Mouse (Mus musculus): ENCODE results near the gene Mars. TPM values are rescaled to one million over a fixed set of nuclear protein-coding genes. Genes with fewer than 3 reads are reported as not detected.
"Not testable (repeated sequence)": the region's sequence is repeated elsewhere in the genome, so short reads cannot be mapped to it uniquely, and the experiment has no call there.

The Mars gene
- polyA plus RNA-seq, 1 experiment from 2014 or later, result 115 TPM

- no peaks in the 10 kb centered on the region for H3K36me3 ChIP-seq
- no peak overlapping the region for H3K9ac ChIP-seq
- no peak overlapping the region for H3K27ac ChIP-seq (replicated peaks)
- peaks cover 22% of the 10 kb centered on the region for H3K27me3 ChIP-seq
- 78% methylated on average over 7 of the region's 7 CpGs for WGBS
- H3K4me2 ChIP-seq, result no peak overlapping the region
- no peaks in the 10 kb centered on the region for H3K9me3 ChIP-seq
- ATAC-seq (ENCODE audit: low FRiP score, low read depth), result no peak
- H3K4me3 ChIP-seq, result no peak overlapping the region
- no peaks in the 10 kb centered on the region for H3K4me1 ChIP-seq (replicated peaks)
Observed at GRCm38 (mm10) chr10:127319969-127320368, 8.4 kb upstream of the Mars start.

GRCm38 (mm10) chr10:127318009-127318408, 6.4 kb upstream of the Mars start:
- no peak overlapping the region for H3K9ac ChIP-seq
- H3K9me3 ChIP-seq, result no peaks in the 10 kb centered on the region
- ATAC-seq (ENCODE audit: low FRiP score, low read depth), result no peak
- H3K36me3 ChIP-seq, result no peaks in the 10 kb centered on the region
- no peak overlapping the region for H3K4me3 ChIP-seq
- H3K4me2 ChIP-seq, result no peak overlapping the region
- H3K4me1 ChIP-seq (replicated peaks), result no peaks in the 10 kb centered on the region
- H3K27me3 ChIP-seq, result peaks cover 4% of the 10 kb centered on the region; the same call in 1 of the 2 replicates
- 50% methylated on average over 4 of the region's 4 CpGs for WGBS
- H3K27ac ChIP-seq (replicated peaks), result no peak overlapping the region

- Histone ChIP-seq H3K9me3 (no peaks in the 10 kb centered on the region), H3K4me2 (no peak overlapping the region), H3K27ac (replicated peaks) (no peak overlapping the region), H3K4me1 (replicated peaks) (peaks cover 4% of the 10 kb centered on the region; the same call in 1 of the 2 replicates), H3K9ac (no peak overlapping the region), H3K27me3 (no peaks in the 10 kb centered on the region), H3K36me3 (no peaks in the 10 kb centered on the region), H3K4me3 (no peak overlapping the region)
- WGBS, result 89% methylated on average over 2 of the region's 2 CpGs
- ATAC-seq (ENCODE audit: low FRiP score, low read depth), result no peak
Observed at GRCm38 (mm10) chr10:127317277-127317676, 5.7 kb upstream of the Mars start.

GRCm38 (mm10) chr10:127314950-127315349, 3.4 kb upstream of the Mars start:
- not testable (repeated sequence) for H3K4me2 ChIP-seq; H3K9me3 ChIP-seq; H3K27ac ChIP-seq (replicated peaks); H3K27me3 ChIP-seq; H3K4me3 ChIP-seq; H3K9ac ChIP-seq; ATAC-seq (ENCODE audit: low FRiP score, low read depth); H3K36me3 ChIP-seq
- H3K4me1 ChIP-seq (replicated peaks), result peaks cover 19% of the 10 kb centered on the region
- 74% methylated on average over 1 of the region's 1 CpGs for WGBS

GRCm38 (mm10) chr10:127313516-127313915, 1.9 kb upstream of the Mars start:
- not testable (repeated sequence) for H3K9ac ChIP-seq; H3K27ac ChIP-seq (replicated peaks); H3K36me3 ChIP-seq; H3K4me2 ChIP-seq; H3K4me3 ChIP-seq; H3K9me3 ChIP-seq; ATAC-seq (ENCODE audit: low FRiP score, low read depth); H3K27me3 ChIP-seq
- 90% methylated on average over 5 of the region's 5 CpGs for WGBS
- peaks cover 20% of the 10 kb centered on the region for H3K4me1 ChIP-seq (replicated peaks)

GRCm38 (mm10) chr10:127312858-127313257, 1.3 kb upstream of the Mars start:
- Histone ChIP-seq H3K9me3 (no peaks in the 10 kb centered on the region), H3K4me2 (no peak overlapping the region), H3K27ac (replicated peaks) (no peak overlapping the region), H3K4me3 (no peak overlapping the region), H3K9ac (no peak overlapping the region), H3K36me3 (peaks cover 7% of the 10 kb centered on the region), H3K27me3 (no peaks in the 10 kb centered on the region), H3K4me1 (replicated peaks) (peaks cover 20% of the 10 kb centered on the region)
- 85% methylated on average over 4 of the region's 4 CpGs for WGBS
- ATAC-seq (ENCODE audit: low FRiP score, low read depth), result no peak

- Histone ChIP-seq H3K4me2 (peak overlapping the region; percentile 81), H3K36me3 (peaks cover 12% of the 10 kb centered on the region), H3K27me3 (no peaks in the 10 kb centered on the region), H3K4me1 (replicated peaks) (peaks cover 20% of the 10 kb centered on the region), H3K9ac (peak overlapping the region; percentile 92), H3K4me3 (peak overlapping the region; percentile 91), H3K27ac (replicated peaks) (peak overlapping the region; percentile 78), H3K9me3 (no peaks in the 10 kb centered on the region)
- ATAC-seq (ENCODE audit: low FRiP score, low read depth), result 0 out of 2 replicates have a peak, but pooled peaks have one; percentile 10
- WGBS, result 3% methylated on average over 4 of the region's 4 CpGs
Observed at GRCm38 (mm10) chr10:127312356-127312676, 730 bp upstream of the Mars start.

- Histone ChIP-seq H3K9me3 (no peaks in the 10 kb centered on the region), H3K4me2 (peak overlapping the region; percentile 81), H3K9ac (peak overlapping the region; percentile 92), H3K36me3 (peaks cover 24% of the 10 kb centered on the region), H3K4me3 (peak overlapping the region; percentile 91), H3K4me1 (replicated peaks) (peaks cover 20% of the 10 kb centered on the region), H3K27ac (replicated peaks) (peak overlapping the region; percentile 78), H3K27me3 (no peaks in the 10 kb centered on the region)
- peak; percentile 58 for ATAC-seq (ENCODE audit: low FRiP score, low read depth)
- WGBS, result 39% methylated on average over 23 of the region's 23 CpGs
Observed at GRCm38 (mm10) chr10:127310523-127311475, 787 bp downstream of the Mars start.

- peaks cover 41% of the 10 kb centered on the region for H3K36me3 ChIP-seq
- H3K27me3 ChIP-seq; H3K9ac ChIP-seq; H3K9me3 ChIP-seq; H3K4me2 ChIP-seq; H3K27ac ChIP-seq (replicated peaks); H3K4me3 ChIP-seq; ATAC-seq (ENCODE audit: low FRiP score, low read depth): not testable (repeated sequence)
- 86% methylated on average over 3 of the region's 3 CpGs for WGBS
- H3K4me1 ChIP-seq (replicated peaks), result peaks cover 20% of the 10 kb centered on the region
Observed at GRCm38 (mm10) chr10:127309167-127309566, 2.4 kb downstream of the Mars start.

GRCm38 (mm10) chr10:127303136-127303535, 8.4 kb downstream of the Mars start:
- Histone ChIP-seq H3K4me1 (replicated peaks) (no peaks in the 10 kb centered on the region), H3K4me3 (no peak overlapping the region), H3K27me3 (no peaks in the 10 kb centered on the region), H3K9me3 (no peaks in the 10 kb centered on the region), H3K9ac (no peak overlapping the region), H3K4me2 (no peak overlapping the region), H3K36me3 (peaks cover 91% of the 10 kb centered on the region), H3K27ac (replicated peaks) (no peak overlapping the region)
- WGBS, result 94% methylated on average over 11 of the region's 11 CpGs
- no peak for ATAC-seq (ENCODE audit: low FRiP score, low read depth)

- ATAC-seq (ENCODE audit: low FRiP score, low read depth), result no peak
- Histone ChIP-seq H3K27me3 (no peaks in the 10 kb centered on the region), H3K9me3 (no peaks in the 10 kb centered on the region), H3K4me2 (no peak overlapping the region), H3K36me3 (peaks cover 90% of the 10 kb centered on the region), H3K4me3 (no peak overlapping the region), H3K4me1 (replicated peaks) (no peaks in the 10 kb centered on the region), H3K27ac (replicated peaks) (no peak overlapping the region), H3K9ac (no peak overlapping the region)
- 96% methylated on average over 6 of the region's 6 CpGs for WGBS
Observed at GRCm38 (mm10) chr10:127300361-127300760, 11.2 kb downstream of the Mars start.

- Histone ChIP-seq H3K9me3 (no peaks in the 10 kb centered on the region), H3K4me1 (replicated peaks) (peaks cover 4% of the 10 kb centered on the region), H3K27ac (replicated peaks) (no peak overlapping the region), H3K4me2 (no peak overlapping the region), H3K36me3 (peaks cover 78% of the 10 kb centered on the region), H3K27me3 (no peaks in the 10 kb centered on the region), H3K9ac (no peak overlapping the region), H3K4me3 (no peak overlapping the region)
- WGBS, result 93% methylated on average over 16 of the region's 16 CpGs
- no peak for ATAC-seq (ENCODE audit: low FRiP score, low read depth)
Observed at GRCm38 (mm10) chr10:127297015-127297871, 14.3 kb downstream of the Mars start.
